Mouse (Mus musculus) lung, adult 18-20 months (tissue): ENCODE data around the gene Snrnp70.

ENCODE experiments used
- DNase-seq, 2 experiments: peaks; one replicate each; pipeline ENCODE4 v3.0.0; 2022; ENCODE audit warnings: mixed read lengths in 2 of 2

The Snrnp70 gene

GRCm38 (mm10) chr7:45335056-45335455 lies 60.5 kb downstream of the Snrnp70 start, which contains the start of gene Hrc:
Hrc (plus strand) TSS chr7:45335290.
- no peak for DNase-seq

DNA sequence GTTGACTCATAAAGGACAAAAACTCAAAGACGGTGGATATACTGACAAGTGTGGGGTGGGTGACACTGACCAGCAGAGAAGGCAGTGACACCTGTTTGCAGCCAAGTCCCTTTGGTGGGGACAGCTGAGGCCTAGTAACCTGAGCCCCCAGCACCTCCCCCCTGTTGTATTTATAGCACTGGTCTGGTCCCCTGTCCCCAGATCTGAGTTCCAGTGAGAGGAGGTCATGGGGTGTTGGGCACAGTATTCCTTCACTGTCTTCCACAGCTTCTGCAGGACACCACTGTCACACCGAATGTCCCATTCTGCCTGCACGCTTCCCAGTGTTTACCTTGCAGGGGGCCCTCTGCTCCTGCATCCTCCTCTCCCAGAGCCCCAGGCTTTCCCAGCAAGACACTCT lies 60.9 kb downstream of the Snrnp70 start:
- no peak for DNase-seq

GRCm38 (mm10) chr7:45333431-45333982 lies 62.0 kb downstream of the Snrnp70 start, which contains the start of gene Trpm4:
Trpm4 (minus strand) TSS chr7:45333780.
- peak; percentile 89 to 93 for DNase-seq

- DNase-seq = peak; percentile 72 to 79
These were observed 62.7 kb downstream of the Snrnp70 start for GRCm38 (mm10) chr7:45332685-45333425.

DNA sequence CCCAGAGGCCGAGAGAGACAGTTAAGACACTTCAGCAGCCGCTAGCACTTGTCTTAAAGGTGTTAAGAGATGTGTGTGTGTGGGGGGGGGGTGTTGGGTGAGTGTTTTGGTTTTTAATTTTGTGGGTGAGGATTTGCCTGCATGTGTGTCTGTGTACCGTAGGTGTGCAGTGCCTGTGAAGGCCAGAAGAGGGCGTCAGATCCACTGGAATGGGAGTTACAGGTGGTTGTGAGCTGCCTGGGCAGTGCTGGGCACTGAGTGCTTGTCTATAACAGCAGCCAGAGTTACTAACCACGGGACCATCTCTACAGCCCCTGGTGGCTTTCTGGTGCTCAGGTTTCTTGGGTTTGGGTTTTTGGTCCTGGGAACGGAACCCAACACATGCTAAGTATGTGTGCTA lies 64.0 kb downstream of the Snrnp70 start:
- no peak for DNase-seq

DNA sequence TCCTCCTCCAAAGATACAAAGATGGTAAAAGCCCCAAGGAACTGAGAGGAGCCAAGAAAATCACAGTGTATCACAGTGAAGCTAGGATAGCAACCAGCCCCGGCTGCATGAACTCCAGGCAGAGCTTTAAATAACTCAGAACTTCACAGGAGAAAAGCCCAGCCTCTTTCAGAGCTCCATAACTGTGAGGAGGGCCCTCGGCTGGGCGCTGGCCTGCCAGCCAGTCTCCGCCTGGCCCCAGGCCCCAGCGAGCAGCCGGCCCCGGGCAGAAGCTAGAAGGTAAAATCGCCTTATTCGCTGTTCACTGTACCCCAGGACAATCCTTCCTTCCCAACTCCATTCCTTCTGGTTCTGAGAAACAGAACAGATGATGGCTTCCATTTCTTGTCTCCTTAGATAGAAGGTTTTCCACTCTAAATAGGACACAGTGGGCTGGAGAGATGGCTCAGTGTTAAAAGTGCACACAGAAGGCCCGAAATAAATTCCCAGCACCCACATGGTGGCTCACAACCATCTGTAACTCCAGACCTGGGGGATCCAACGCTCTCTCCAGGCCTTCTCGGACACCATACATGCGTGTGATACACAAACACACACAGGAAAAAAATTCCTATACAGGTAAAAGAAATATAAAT lies 66.6 kb downstream of the Snrnp70 start:
- no peak for DNase-seq
